Mouse (Mus musculus): ENCODE measurements around the gene Tbxas1. TPM values are rescaled to one million over a fixed set of nuclear protein-coding genes. Genes with fewer than 3 reads are reported as not detected.
A peak's percentile ranks its signal among the peaks of the same experiment; 100 is the strongest.

Tbxas1 gene
- polyA plus RNA-seq, 1 experiment from 2014 or later: 1.0 TPM

GRCm38 (mm10) chr6:38882728-38883171 is 7.5 kb downstream of the Tbxas1 start:
- ATAC-seq (replicated peaks; ENCODE audit: insufficient number of reproducible peaks, low FRiP score, low TSS enrichment, low read depth) (no peak), DNase-seq (ENCODE audit: low spot score) (no peak)
- H3K36me3 ChIP-seq (replicated peaks; ENCODE audit: control insufficient read depth, insufficient read depth, low read depth, low read length): no peaks in the 10 kb centered on the region
- H3K27me3 ChIP-seq (ENCODE audit: control insufficient read depth, insufficient read depth, low read length): no peaks in the 10 kb centered on the region
- H3K4me3 ChIP-seq (ENCODE audit: low read depth, low read length): no peak overlapping the region
- H3K9ac ChIP-seq (replicated peaks; ENCODE audit: low read length): no peak overlapping the region
- H3K9me3 ChIP-seq (replicated peaks; ENCODE audit: control insufficient read depth, low read length): no peaks in the 10 kb centered on the region
- H3K4me2 ChIP-seq (ENCODE audit: low read depth, low read length): no peak overlapping the region
- 47% methylated on average over 6 of the region's 6 CpGs for WGBS
- H3K27ac ChIP-seq (replicated peaks; ENCODE audit: low read depth, low read length): no peak overlapping the region
- H3K4me1 ChIP-seq (ENCODE audit: control insufficient read depth, insufficient read depth, low read length): no peaks in the 10 kb centered on the region

GRCm38 (mm10) chr6:38884482-38884881 is 9.3 kb downstream of the Tbxas1 start:
- Histone ChIP-seq H3K4me1 (ENCODE audit: control insufficient read depth, insufficient read depth, low read length) (no peaks in the 10 kb centered on the region), H3K9ac (replicated peaks; ENCODE audit: low read length) (no peak overlapping the region), H3K27ac (replicated peaks; ENCODE audit: low read depth, low read length) (no peak overlapping the region), H3K27me3 (ENCODE audit: control insufficient read depth, insufficient read depth, low read length) (no peaks in the 10 kb centered on the region), H3K4me2 (ENCODE audit: low read depth, low read length) (no peak overlapping the region), H3K9me3 (replicated peaks; ENCODE audit: control insufficient read depth, low read length) (no peaks in the 10 kb centered on the region), H3K4me3 (ENCODE audit: low read depth, low read length) (no peak overlapping the region), H3K36me3 (replicated peaks; ENCODE audit: control insufficient read depth, insufficient read depth, low read depth, low read length) (no peaks in the 10 kb centered on the region)
- ATAC-seq (replicated peaks; ENCODE audit: insufficient number of reproducible peaks, low FRiP score, low TSS enrichment, low read depth) (no peak), DNase-seq (ENCODE audit: low spot score) (no peak)
- WGBS: 60% methylated on average over 3 of the region's 3 CpGs

- Histone ChIP-seq H3K4me3 (ENCODE audit: low read depth, low read length) (no peak overlapping the region), H3K27ac (replicated peaks; ENCODE audit: low read depth, low read length) (no peak overlapping the region), H3K4me2 (ENCODE audit: low read depth, low read length) (no peak overlapping the region), H3K9ac (replicated peaks; ENCODE audit: low read length) (no peak overlapping the region), H3K9me3 (replicated peaks; ENCODE audit: control insufficient read depth, low read length) (no peaks in the 10 kb centered on the region), H3K36me3 (replicated peaks; ENCODE audit: control insufficient read depth, insufficient read depth, low read depth, low read length) (no peaks in the 10 kb centered on the region), H3K27me3 (ENCODE audit: control insufficient read depth, insufficient read depth, low read length) (no peaks in the 10 kb centered on the region), H3K4me1 (ENCODE audit: control insufficient read depth, insufficient read depth, low read length) (no peaks in the 10 kb centered on the region)
- ATAC-seq (replicated peaks; ENCODE audit: insufficient number of reproducible peaks, low FRiP score, low TSS enrichment, low read depth) (no peak), DNase-seq (ENCODE audit: low spot score) (no peak)
- WGBS: 59% methylated on average over 1 of the region's 1 CpGs
These were observed 9.9 kb downstream of the Tbxas1 start for GRCm38 (mm10) chr6:38885132-38885531.

GRCm38 (mm10) chr6:38887436-38887835 is 12.2 kb downstream of the Tbxas1 start:
- Histone ChIP-seq H3K27me3 (ENCODE audit: control insufficient read depth, insufficient read depth, low read length) (no peaks in the 10 kb centered on the region), H3K4me3 (ENCODE audit: low read depth, low read length) (no peak overlapping the region), H3K9me3 (replicated peaks; ENCODE audit: control insufficient read depth, low read length) (no peaks in the 10 kb centered on the region), H3K36me3 (replicated peaks; ENCODE audit: control insufficient read depth, insufficient read depth, low read depth, low read length) (no peaks in the 10 kb centered on the region), H3K9ac (replicated peaks; ENCODE audit: low read length) (no peak overlapping the region), H3K4me2 (ENCODE audit: low read depth, low read length) (no peak overlapping the region), H3K27ac (replicated peaks; ENCODE audit: low read depth, low read length) (no peak overlapping the region), H3K4me1 (ENCODE audit: control insufficient read depth, insufficient read depth, low read length) (no peaks in the 10 kb centered on the region)
- ATAC-seq (replicated peaks; ENCODE audit: insufficient number of reproducible peaks, low FRiP score, low TSS enrichment, low read depth) (no peak), DNase-seq (ENCODE audit: low spot score) (no peak)
- WGBS: 90% methylated on average over 4 of the region's 4 CpGs

GRCm38 (mm10) chr6:38889156-38889555 is 14.0 kb downstream of the Tbxas1 start:
- DNase-seq (ENCODE audit: low spot score): no peak

GRCm38 (mm10) chr6:38892017-38892416 is 16.8 kb downstream of the Tbxas1 start:
- DNase-seq (ENCODE audit: low spot score): no peak
- Histone ChIP-seq H3K4me3 (ENCODE audit: low read depth, low read length) (no peak overlapping the region), H3K4me1 (ENCODE audit: control insufficient read depth, insufficient read depth, low read length) (no peaks in the 10 kb centered on the region), H3K36me3 (replicated peaks; ENCODE audit: control insufficient read depth, insufficient read depth, low read depth, low read length) (no peaks in the 10 kb centered on the region), H3K27ac (replicated peaks; ENCODE audit: low read depth, low read length) (no peak overlapping the region), H3K9ac (replicated peaks; ENCODE audit: low read length) (no peak overlapping the region), H3K9me3 (replicated peaks; ENCODE audit: control insufficient read depth, low read length) (no peaks in the 10 kb centered on the region), H3K27me3 (ENCODE audit: control insufficient read depth, insufficient read depth, low read length) (no peaks in the 10 kb centered on the region), H3K4me2 (ENCODE audit: low read depth, low read length) (no peak overlapping the region)
- WGBS: 80% methylated on average over 2 of the region's 2 CpGs
- no peak for ATAC-seq (replicated peaks; ENCODE audit: insufficient number of reproducible peaks, low FRiP score, low TSS enrichment, low read depth)

More at GRCm38 (mm10) chr6:38889156-38889555, 14.0 kb downstream of the Tbxas1 start:
- H3K27me3 ChIP-seq (ENCODE audit: control insufficient read depth, insufficient read depth, low read length): no peaks in the 10 kb centered on the region
- H3K4me2 ChIP-seq (ENCODE audit: low read depth, low read length): no peak overlapping the region
- no peak overlapping the region for H3K27ac ChIP-seq (replicated peaks; ENCODE audit: low read depth, low read length)
- H3K36me3 ChIP-seq (replicated peaks; ENCODE audit: control insufficient read depth, insufficient read depth, low read depth, low read length): no peaks in the 10 kb centered on the region
- 79% methylated on average over 6 of the region's 6 CpGs for WGBS
- no peaks in the 10 kb centered on the region for H3K9me3 ChIP-seq (replicated peaks; ENCODE audit: control insufficient read depth, low read length)
- no peak for ATAC-seq (replicated peaks; ENCODE audit: insufficient number of reproducible peaks, low FRiP score, low TSS enrichment, low read depth)
- H3K9ac ChIP-seq (replicated peaks; ENCODE audit: low read length): no peak overlapping the region
- H3K4me1 ChIP-seq (ENCODE audit: control insufficient read depth, insufficient read depth, low read length): no peaks in the 10 kb centered on the region
- no peak overlapping the region for H3K4me3 ChIP-seq (ENCODE audit: low read depth, low read length)

- Histone ChIP-seq H3K4me2 (ENCODE audit: low read depth, low read length) (no peak overlapping the region), H3K9ac (replicated peaks; ENCODE audit: low read length) (no peak overlapping the region), H3K36me3 (replicated peaks; ENCODE audit: control insufficient read depth, insufficient read depth, low read depth, low read length) (no peaks in the 10 kb centered on the region), H3K4me3 (ENCODE audit: low read depth, low read length) (no peak overlapping the region), H3K27ac (replicated peaks; ENCODE audit: low read depth, low read length) (no peak overlapping the region), H3K27me3 (ENCODE audit: control insufficient read depth, insufficient read depth, low read length) (no peaks in the 10 kb centered on the region), H3K9me3 (replicated peaks; ENCODE audit: control insufficient read depth, low read length) (no peaks in the 10 kb centered on the region), H3K4me1 (ENCODE audit: control insufficient read depth, insufficient read depth, low read length) (no peaks in the 10 kb centered on the region)
- DNase-seq (ENCODE audit: low spot score): peak; percentile 41
- no peak for ATAC-seq (replicated peaks; ENCODE audit: insufficient number of reproducible peaks, low FRiP score, low TSS enrichment, low read depth)
- 24% methylated on average over 3 of the region's 3 CpGs for WGBS
These were observed 18.4 kb downstream of the Tbxas1 start for GRCm38 (mm10) chr6:38893615-38894014.

GRCm38 (mm10) chr6:38900073-38900472 is 24.9 kb downstream of the Tbxas1 start:
- H3K9me3 ChIP-seq (replicated peaks; ENCODE audit: control insufficient read depth, low read length): no peaks in the 10 kb centered on the region
- DNase-seq (ENCODE audit: low spot score): no peak
- no peaks in the 10 kb centered on the region for H3K27me3 ChIP-seq (ENCODE audit: control insufficient read depth, insufficient read depth, low read length)
- H3K4me3 ChIP-seq (ENCODE audit: low read depth, low read length): no peak overlapping the region
- no peak for ATAC-seq (replicated peaks; ENCODE audit: insufficient number of reproducible peaks, low FRiP score, low TSS enrichment, low read depth)
- no peak overlapping the region for H3K27ac ChIP-seq (replicated peaks; ENCODE audit: low read depth, low read length)
- no peaks in the 10 kb centered on the region for H3K36me3 ChIP-seq (replicated peaks; ENCODE audit: control insufficient read depth, insufficient read depth, low read depth, low read length)
- H3K4me2 ChIP-seq (ENCODE audit: low read depth, low read length): no peak overlapping the region
- WGBS: 90% methylated on average over 4 of the region's 4 CpGs
- no peak overlapping the region for H3K9ac ChIP-seq (replicated peaks; ENCODE audit: low read length)
- no peaks in the 10 kb centered on the region for H3K4me1 ChIP-seq (ENCODE audit: control insufficient read depth, insufficient read depth, low read length)

Measured in embryonic facial prominence, embryonic 11.5 days (tissue).